Mouse (Mus musculus) left cerebral cortex, adult 9 months (tissue): ENCODE measurements around the gene Eif5a.
"Not testable (repeated sequence)": the region's sequence is repeated elsewhere in the genome, so short reads cannot be mapped to it uniquely, and the experiment has no call there.

Experiments
- DNase-seq, 2 experiments: peaks; one replicate each; pipeline ENCODE4 v3.0.0; 2022; ENCODE audit warnings: low spot score in 2 of 2

Gene Eif5a

GRCm38 (mm10) chr11:69922012-69922756, 426 bp upstream of the Eif5a start:
- no peak for DNase-seq

GRCm38 (mm10) chr11:69920266-69921031, 1.3 kb downstream of the Eif5a start:
- no peak for DNase-seq

GRCm38 (mm10) chr11:69919661-69920265, 2.0 kb downstream of the Eif5a start:
- DNase-seq = peak in 1 of 2 experiments; percentile 45

GRCm38 (mm10) chr11:69919053-69919452, 2.7 kb downstream of the Eif5a start:
- DNase-seq = no peak

- DNase-seq = no peak
These were observed 3.6 kb downstream of the Eif5a start for GRCm38 (mm10) chr11:69918118-69918517.

GRCm38 (mm10) chr11:69917379-69917948, 4.3 kb downstream of the Eif5a start:
- no peak for DNase-seq

- not testable (repeated sequence) for DNase-seq
These were observed 4.9 kb downstream of the Eif5a start for GRCm38 (mm10) chr11:69916652-69917378.

- no peak for DNase-seq
These were observed 5.8 kb downstream of the Eif5a start for GRCm38 (mm10) chr11:69915667-69916627.

- DNase-seq = no peak
These were observed 6.8 kb downstream of the Eif5a start for GRCm38 (mm10) chr11:69914917-69915430.

- DNase-seq = no peak
These were observed 7.4 kb downstream of the Eif5a start for GRCm38 (mm10) chr11:69914372-69914764.

GRCm38 (mm10) chr11:69913554-69914371, 8.0 kb downstream of the Eif5a start, which contains the start of gene Gps2:
Gps2 (plus strand) TSS chr11:69913888.
- DNase-seq = peak; percentile 79 to 92

GRCm38 (mm10) chr11:69912716-69913530, 8.8 kb downstream of the Eif5a start:
- DNase-seq = no peak

- no peak for DNase-seq
These were observed 10.1 kb downstream of the Eif5a start for GRCm38 (mm10) chr11:69911701-69912100.

GRCm38 (mm10) chr11:69910781-69911560, 10.8 kb downstream of the Eif5a start:
- no peak for DNase-seq

GRCm38 (mm10) chr11:69910177-69910576, 11.6 kb downstream of the Eif5a start:
- DNase-seq = no peak

- no peak for DNase-seq
These were observed 12.6 kb downstream of the Eif5a start for GRCm38 (mm10) chr11:69909174-69909573.

- no peak for DNase-seq
These were observed 13.1 kb downstream of the Eif5a start for GRCm38 (mm10) chr11:69908645-69909044.

GRCm38 (mm10) chr11:69904311-69904710, 17.4 kb downstream of the Eif5a start:
- no peak for DNase-seq
